In genomic region chr6:48568036-48568984, GRCm38 (mm10) we compare ENCODE assay signal across 8 mouse cellular contexts. TPM values are rescaled to one million over a fixed set of nuclear protein-coding genes. Genes with fewer than 3 reads are reported as not detected.
DNase-seq lines count a peak whose midpoint lies in the region; ATAC-seq lines count a peak whose summit lies in the region.

No protein-coding gene starts in this region.

- DNase-seq in midbrain, embryonic 10.5 days (ENCODE audit: low spot score): no peak
- DNase-seq in cerebellum, adult 8-10 months: peak; percentile 55
- peak; percentile 83 for DNase-seq in kidney, postnatal 10 days
- DNase-seq in right cerebral cortex, postnatal 14 days: no peak

- no peak overlapping the region for H3K4me3 ChIP-seq in midbrain, embryonic 15.5 days
- H3K4me3 ChIP-seq in midbrain, embryonic 10.5 days: no peak overlapping the region
- H3K4me3 ChIP-seq in heart, embryonic 13.5 days: no peak overlapping the region; the same call in 1 of the 2 replicates
- H3K4me3 ChIP-seq in stomach, embryonic 15.5 days (replicated peaks): no peak overlapping the region

- 0 out of 2 replicates have a peak, but pooled peaks have one; percentile 37 for ATAC-seq in midbrain, embryonic 15.5 days (replicated peaks)
- peak; percentile 7; the same call in 1 of the 2 replicates for ATAC-seq in heart, embryonic 13.5 days (ENCODE audit: extremely low read depth, insufficient number of reproducible peaks, low FRiP score, low TSS enrichment)
- no peak for ATAC-seq in stomach, embryonic 15.5 days (ENCODE audit: insufficient read depth, low FRiP score, low read depth)
- no peak for ATAC-seq in megakaryocyte, adult 5-6 weeks (ENCODE audit: poor library complexity, severe bottlenecking)

- 84% methylated on average over 21 of the region's 21 CpGs for WGBS in midbrain, embryonic 15.5 days
- 88% methylated on average over 21 of the region's 21 CpGs for WGBS in midbrain, embryonic 10.5 days
- WGBS in heart, embryonic 13.5 days: 40% methylated on average over 21 of the region's 21 CpGs
- WGBS in stomach, embryonic 15.5 days: 53% methylated on average over 21 of the region's 21 CpGs

- H3K9ac ChIP-seq in midbrain, embryonic 15.5 days: no peak overlapping the region
- peak overlapping the region; percentile 70 for H3K9ac ChIP-seq in heart, embryonic 13.5 days
- no peak overlapping the region for H3K9ac ChIP-seq in stomach, embryonic 15.5 days

- no peaks in the 10 kb centered on the region for H3K9me3 ChIP-seq in midbrain, embryonic 15.5 days
- H3K9me3 ChIP-seq in midbrain, embryonic 10.5 days (replicated peaks): no peaks in the 10 kb centered on the region
- H3K9me3 ChIP-seq in heart, embryonic 13.5 days: no peaks in the 10 kb centered on the region
- no peaks in the 10 kb centered on the region for H3K9me3 ChIP-seq in stomach, embryonic 15.5 days

- H3K27ac ChIP-seq in midbrain, embryonic 15.5 days: no peak overlapping the region
- no peak overlapping the region for H3K27ac ChIP-seq in midbrain, embryonic 10.5 days (replicated peaks)
- peak overlapping the region; percentile 87 for H3K27ac ChIP-seq in heart, embryonic 13.5 days (replicated peaks)
- peak overlapping the region; percentile 67 for H3K27ac ChIP-seq in stomach, embryonic 15.5 days

- no peak overlapping the region for H3K4me2 ChIP-seq in midbrain, embryonic 15.5 days
- H3K4me2 ChIP-seq in heart, embryonic 13.5 days: peak overlapping the region; percentile 60
- peak overlapping the region; percentile 17; the same call in 1 of the 2 replicates for H3K4me2 ChIP-seq in stomach, embryonic 15.5 days

- H3K27me3 ChIP-seq in midbrain, embryonic 15.5 days (replicated peaks): no peaks in the 10 kb centered on the region
- H3K27me3 ChIP-seq in midbrain, embryonic 10.5 days (ENCODE audit: low read depth, poor library complexity, severe bottlenecking): no peaks in the 10 kb centered on the region
- no peaks in the 10 kb centered on the region for H3K27me3 ChIP-seq in heart, embryonic 13.5 days (replicated peaks)
- no peaks in the 10 kb centered on the region for H3K27me3 ChIP-seq in stomach, embryonic 15.5 days (replicated peaks)

- H3K36me3 ChIP-seq in midbrain, embryonic 15.5 days (replicated peaks): 0 out of 2 replicates have a peak, but pooled peaks cover 17% of the 10 kb centered on the region
- H3K36me3 ChIP-seq in midbrain, embryonic 10.5 days: peaks cover 55% of the 10 kb centered on the region
- peaks cover 13% of the 10 kb centered on the region for H3K36me3 ChIP-seq in heart, embryonic 13.5 days
- no peaks in the 10 kb centered on the region for H3K36me3 ChIP-seq in stomach, embryonic 15.5 days

- H3K4me1 ChIP-seq in midbrain, embryonic 15.5 days: no peaks in the 10 kb centered on the region
- peaks cover 5% of the 10 kb centered on the region; the same call in 1 of the 2 replicates for H3K4me1 ChIP-seq in midbrain, embryonic 10.5 days
- peaks cover 66% of the 10 kb centered on the region for H3K4me1 ChIP-seq in heart, embryonic 13.5 days
- peaks cover 26% of the 10 kb centered on the region for H3K4me1 ChIP-seq in stomach, embryonic 15.5 days

RNA-seq across cellular contexts. Expression of gene Rarres2, which starts 4.3 kb away (rescaled TPM):
- polyA plus RNA-seq in midbrain, embryonic 15.5 days (2015; fragmentation: Nextera tagmentation; extraction: Ambion mirVana): 4.5 and 5.6 TPM in 2 replicates
- 0.51 and 1.3 TPM in 2 replicates for polyA plus RNA-seq in midbrain, embryonic 10.5 days (2016; fragmentation: Nextera tagmentation; extraction: Ambion mirVana)
- 29.7 and 35.8 TPM in 2 replicates for polyA plus RNA-seq in heart, embryonic 13.5 days (2015; fragmentation: Nextera tagmentation; extraction: Ambion mirVana)
- 83.2 and 89.3 TPM in 2 replicates for polyA plus RNA-seq in stomach, embryonic 15.5 days (2015; fragmentation: Nextera tagmentation; extraction: Ambion mirVana)
- total RNA-seq in megakaryocyte, adult 5-6 weeks (2015): 0.74 TPM in 1 of 2 replicates, not detected in the other
- total RNA-seq in megakaryocyte, adult 5-6 weeks (2017): 0.15 and 0.94 TPM in 2 replicates

RNA-seq across cellular contexts. Expression of gene Lrrc61, which starts 13.7 kb away (rescaled TPM):
- 27.9 and 28.5 TPM in 2 replicates for polyA plus RNA-seq in midbrain, embryonic 15.5 days (2015; fragmentation: Nextera tagmentation; extraction: Ambion mirVana)
- polyA plus RNA-seq in midbrain, embryonic 10.5 days (2016; fragmentation: Nextera tagmentation; extraction: Ambion mirVana): 17.1 and 21.8 TPM in 2 replicates
- 7.2 and 7.6 TPM in 2 replicates for polyA plus RNA-seq in heart, embryonic 13.5 days (2015; fragmentation: Nextera tagmentation; extraction: Ambion mirVana)
- 5.4 and 9.6 TPM in 2 replicates for polyA plus RNA-seq in stomach, embryonic 15.5 days (2015; fragmentation: Nextera tagmentation; extraction: Ambion mirVana)
- 13.4 and 14.3 TPM in 2 replicates for total RNA-seq in megakaryocyte, adult 5-6 weeks (2015)
- 9.7 and 11.3 TPM in 2 replicates for total RNA-seq in megakaryocyte, adult 5-6 weeks (2017)

RNA-seq across cellular contexts. Expression of gene Gm45021, which starts 21.1 kb away (rescaled TPM):
- polyA plus RNA-seq in midbrain, embryonic 15.5 days (2015; fragmentation: Nextera tagmentation; extraction: Ambion mirVana): not detected in 2 replicates
- polyA plus RNA-seq in midbrain, embryonic 10.5 days (2016; fragmentation: Nextera tagmentation; extraction: Ambion mirVana): not detected in 2 replicates
- polyA plus RNA-seq in heart, embryonic 13.5 days (2015; fragmentation: Nextera tagmentation; extraction: Ambion mirVana): 0.86 TPM in 1 of 2 replicates, not detected in the other
- not detected in 2 replicates for polyA plus RNA-seq in stomach, embryonic 15.5 days (2015; fragmentation: Nextera tagmentation; extraction: Ambion mirVana)
- not detected in 2 replicates for total RNA-seq in megakaryocyte, adult 5-6 weeks (2015)
- total RNA-seq in megakaryocyte, adult 5-6 weeks (2017): not detected in 2 replicates

RNA-seq across cellular contexts. Expression of gene Repin1, which starts 25.4 kb away (rescaled TPM):
- polyA plus RNA-seq in midbrain, embryonic 15.5 days (2015; fragmentation: Nextera tagmentation; extraction: Ambion mirVana): 48.9 and 50.4 TPM in 2 replicates
- polyA plus RNA-seq in midbrain, embryonic 10.5 days (2016; fragmentation: Nextera tagmentation; extraction: Ambion mirVana): 58.9 and 59.4 TPM in 2 replicates
- 22.5 and 24.6 TPM in 2 replicates for polyA plus RNA-seq in heart, embryonic 13.5 days (2015; fragmentation: Nextera tagmentation; extraction: Ambion mirVana)
- 26.6 and 27.8 TPM in 2 replicates for polyA plus RNA-seq in stomach, embryonic 15.5 days (2015; fragmentation: Nextera tagmentation; extraction: Ambion mirVana)
- total RNA-seq in megakaryocyte, adult 5-6 weeks (2015): 1.8 and 2.7 TPM in 2 replicates
- total RNA-seq in megakaryocyte, adult 5-6 weeks (2017): 4.0 and 4.3 TPM in 2 replicates

RNA-seq across cellular contexts. Expression of gene Gm44965, which starts 25.4 kb away (rescaled TPM):
- polyA plus RNA-seq in midbrain, embryonic 15.5 days (2015; fragmentation: Nextera tagmentation; extraction: Ambion mirVana): 0.88 TPM in 1 of 2 replicates, not detected in the other
- polyA plus RNA-seq in midbrain, embryonic 10.5 days (2016; fragmentation: Nextera tagmentation; extraction: Ambion mirVana): 0.39 and 0.50 TPM in 2 replicates
- not detected in 2 replicates for polyA plus RNA-seq in heart, embryonic 13.5 days (2015; fragmentation: Nextera tagmentation; extraction: Ambion mirVana)
- 0.45 TPM in 1 of 2 replicates, not detected in the other for polyA plus RNA-seq in stomach, embryonic 15.5 days (2015; fragmentation: Nextera tagmentation; extraction: Ambion mirVana)
- not detected in 2 replicates for total RNA-seq in megakaryocyte, adult 5-6 weeks (2015)
- not detected in 2 replicates for total RNA-seq in megakaryocyte, adult 5-6 weeks (2017)

Comparison
In these comparisons a context has a peak if more than half of its experiments do, and no peak if none do; other contexts are left out.
1. ATAC-seq: peak in midbrain, embryonic 15.5 days (single experiment) and heart, embryonic 13.5 days (single experiment); none in stomach, embryonic 15.5 days (single experiment) and megakaryocyte, adult 5-6 weeks (single experiment).
2. H3K27ac ChIP-seq: peak in heart, embryonic 13.5 days (single experiment) and stomach, embryonic 15.5 days (single experiment); none in midbrain, embryonic 15.5 days (single experiment) and midbrain, embryonic 10.5 days (single experiment).
3. DNase-seq: peak in cerebellum, adult 8-10 months (single experiment) and kidney, postnatal 10 days (single experiment); none in midbrain, embryonic 10.5 days (single experiment) and right cerebral cortex, postnatal 14 days (single experiment).